Mouse (Mus musculus): ENCODE measurements around the gene Kcnq4. TPM values are rescaled to one million over a fixed set of nuclear protein-coding genes. Genes with fewer than 3 reads are reported as not detected.

Kcnq4 gene
- polyA plus RNA-seq, 3 experiments from 2014 or later: not detected

DNA sequence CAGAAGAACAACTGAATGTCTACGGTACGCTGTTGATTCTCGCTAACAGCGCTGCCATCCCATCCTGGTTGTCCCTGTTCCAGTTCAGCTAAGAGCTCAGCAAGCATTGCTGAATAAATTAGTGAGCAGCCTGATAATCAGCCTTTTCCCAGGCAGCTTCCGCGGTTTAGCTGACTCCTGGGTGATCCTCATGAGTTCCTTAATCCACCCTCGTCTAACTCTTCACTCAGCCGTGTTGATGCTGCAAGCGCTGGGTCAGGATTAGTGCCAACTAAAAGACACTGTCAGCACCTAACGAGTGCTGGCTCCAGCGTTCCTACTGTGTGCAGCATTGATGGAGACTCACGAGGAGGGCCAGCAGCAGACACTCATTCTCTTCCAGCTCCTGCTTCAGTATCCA is 77.4 kb downstream of the Kcnq4 start:
- no peak for ATAC-seq

DNA sequence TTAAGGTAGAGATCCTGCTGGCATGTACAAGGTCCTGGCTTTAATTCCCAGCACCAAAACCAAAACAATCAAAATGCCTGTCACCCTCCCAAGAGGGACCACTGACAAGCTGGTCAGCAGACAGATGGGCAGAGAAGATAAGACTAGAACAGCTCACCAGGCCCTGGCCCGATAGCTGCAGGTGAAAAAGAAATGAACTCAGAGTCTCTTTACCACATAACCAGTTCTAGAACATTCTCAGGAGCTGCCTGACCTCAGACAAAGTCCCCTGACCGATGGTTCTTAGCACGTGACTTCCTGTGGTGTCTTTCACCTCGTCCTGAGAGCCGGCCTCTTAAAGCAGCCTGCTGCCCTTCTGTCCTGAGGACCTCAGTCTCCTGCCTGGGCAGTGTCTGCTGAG is 78.8 kb downstream of the Kcnq4 start:
- no peak for ATAC-seq

GRCm38 (mm10) chr4:120668551-120668950 is 79.9 kb downstream of the Kcnq4 start:
- ATAC-seq: no peak

DNA sequence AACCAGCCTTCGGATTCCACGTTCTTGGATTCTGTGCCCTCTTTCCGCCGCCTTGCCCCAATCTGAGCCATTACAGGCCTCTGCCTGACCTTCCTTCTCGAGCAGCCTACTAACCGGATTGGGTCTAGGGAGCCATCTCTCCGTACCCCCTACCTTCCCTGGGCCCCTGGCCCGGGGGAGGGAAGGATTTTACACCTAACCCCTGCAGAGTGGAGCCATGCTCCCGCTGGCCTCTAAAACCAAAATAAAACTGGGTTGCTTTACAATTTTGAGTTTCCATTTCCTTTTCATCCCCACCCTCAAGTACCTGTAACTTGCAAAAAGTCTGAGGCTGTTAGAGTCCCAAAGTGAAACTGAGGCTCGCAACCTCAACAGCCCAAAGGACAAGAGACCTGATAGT is 80.9 kb downstream of the Kcnq4 start:
- ATAC-seq: no peak

- ATAC-seq: peak; percentile 50
Measured at GRCm38 (mm10) chr4:120667045-120667501, 81.3 kb downstream of the Kcnq4 start.

DNA sequence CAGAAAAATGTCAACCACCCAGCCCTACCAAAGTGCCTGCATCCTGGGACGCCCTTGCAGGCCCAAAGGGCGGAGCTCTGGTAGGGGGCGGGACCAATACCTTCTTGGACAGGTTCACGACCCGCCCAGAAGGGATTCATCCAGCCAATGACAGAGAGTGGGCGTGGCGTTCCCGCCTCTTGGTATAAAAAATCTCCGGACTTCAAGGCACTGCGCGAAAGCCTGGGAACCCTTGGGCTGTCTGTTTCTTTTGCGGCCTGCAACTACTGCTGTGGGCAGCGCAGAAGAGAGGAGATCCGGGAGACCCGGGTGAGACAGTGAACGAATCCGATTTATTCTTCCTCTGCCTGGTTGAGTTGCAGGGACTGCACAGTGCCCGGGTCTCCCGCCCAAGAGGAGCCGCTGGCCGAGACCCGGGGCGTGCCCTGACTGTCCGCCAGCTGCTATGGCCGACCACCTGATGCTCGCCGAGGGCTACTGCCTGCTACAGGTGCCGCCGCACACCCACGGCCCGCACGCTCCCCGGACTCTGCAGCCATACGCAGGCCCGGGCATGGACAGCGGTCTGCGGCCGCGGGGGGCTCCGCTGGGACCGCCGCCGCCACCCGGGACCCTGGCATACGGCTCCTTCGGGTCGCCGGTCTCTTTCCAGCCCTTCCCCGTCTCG is 81.9 kb downstream of the Kcnq4 start, which contains the start of gene Cited4:
Gene Cited4, plus strand, starts transcription at position 215 of the 667 bp plus-strand sequence.
- peak; percentile 92 for ATAC-seq

GRCm38 (mm10) chr4:120665782-120666181 is 82.6 kb downstream of the Kcnq4 start:
- ATAC-seq: no peak

- ATAC-seq: no peak
Measured at GRCm38 (mm10) chr4:120665144-120665700, 83.2 kb downstream of the Kcnq4 start.

DNA sequence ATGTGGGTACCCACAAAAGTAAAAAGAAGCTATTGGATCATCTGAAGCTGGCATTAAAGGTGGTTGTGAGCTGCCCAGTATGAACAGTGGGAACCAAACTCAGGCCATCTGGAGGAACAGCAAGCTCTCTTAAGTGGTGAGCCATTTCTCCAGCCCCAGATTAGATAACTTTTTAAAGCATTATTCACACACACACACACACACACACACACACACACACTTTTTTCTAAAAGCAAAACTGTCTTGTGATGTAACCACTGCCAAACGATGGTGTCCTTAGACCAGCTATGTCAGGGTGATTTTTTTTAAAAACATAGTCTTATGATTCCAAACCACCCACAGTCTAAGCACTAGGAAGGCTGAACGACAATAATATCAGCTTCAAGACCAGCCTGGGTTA is 83.8 kb downstream of the Kcnq4 start:
- no peak for ATAC-seq

DNA sequence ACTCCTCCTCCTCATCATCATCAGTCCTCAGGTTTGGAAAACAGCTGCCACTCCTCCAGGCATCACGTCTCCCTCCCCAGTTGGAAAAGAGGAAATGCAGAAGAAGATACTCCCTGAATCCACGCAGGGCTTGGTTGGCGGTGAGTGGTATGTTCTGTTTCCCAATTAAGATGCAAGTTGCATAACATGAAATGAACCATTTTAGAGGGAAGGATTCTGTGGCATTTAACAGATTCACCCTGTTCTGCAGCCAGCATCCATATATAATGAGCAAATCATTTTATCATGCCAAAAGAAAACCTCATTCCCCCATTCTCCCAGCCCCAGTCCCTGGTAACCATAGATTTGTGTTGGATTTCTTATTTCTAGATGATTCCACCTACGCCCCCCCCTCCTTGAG is 87.9 kb downstream of the Kcnq4 start:
- ATAC-seq: no peak

GRCm38 (mm10) chr4:120655898-120656297 is 92.5 kb downstream of the Kcnq4 start:
- no peak for ATAC-seq

DNA sequence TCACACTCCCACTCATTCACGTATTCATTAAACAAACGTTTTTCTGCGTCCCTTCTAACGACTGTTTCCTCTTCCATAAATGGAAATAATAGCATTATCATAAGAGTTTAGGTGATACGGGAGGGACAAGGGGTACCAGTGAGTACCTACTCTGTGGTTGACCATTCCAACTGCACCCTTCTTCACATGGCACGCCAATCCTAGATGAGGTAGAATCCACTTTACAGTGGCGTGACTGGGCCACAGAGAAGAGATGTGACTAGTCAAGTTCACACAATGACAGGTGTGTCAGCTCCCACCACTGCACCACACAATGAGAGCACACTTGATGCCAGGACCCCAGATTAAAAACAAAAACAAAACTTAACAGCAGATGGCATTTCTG is 98.2 kb downstream of the Kcnq4 start:
- ATAC-seq: no peak

GRCm38 (mm10) chr4:120649369-120650207 is 98.8 kb downstream of the Kcnq4 start:
- ATAC-seq: no peak

Other genes with a start within 250 kb of the Kcnq4 start
- gene Slfnl1, start 216.4 kb downstream of the Kcnq4 start, polyA plus RNA-seq (2017; shearing (Covaris generic)): not detected
- gene Ctps, start 178.3 kb downstream of the Kcnq4 start, polyA plus RNA-seq (2017; shearing (Covaris generic)): 10 to 100 TPM; 12.5 to 20.2 (median 18.8) TPM
- gene Gm8439, start 159.9 kb downstream of the Kcnq4 start, polyA plus RNA-seq (2017; shearing (Covaris generic)): not detected
- gene Cited4, start 82.0 kb downstream of the Kcnq4 start, polyA plus RNA-seq (2017; shearing (Covaris generic)): under 1 TPM in 1 of 3 experiments, not detected in 2; 0.46 TPM
- gene Nfyc, start 83.0 kb upstream of the Kcnq4 start, polyA plus RNA-seq (2017; shearing (Covaris generic)): 10 to 100 TPM; 56.4 to 70.1 (median 67.4) TPM
- gene Rims3, start 106.2 kb upstream of the Kcnq4 start, polyA plus RNA-seq (2017; shearing (Covaris generic)): 1 to 10 TPM in 2 of 3 experiments, under 1 TPM in 1; 0.58 to 1.1 (median 1.0) TPM
- 10 to 100 TPM; 28.4 to 30.8 (median 30.0) TPM for gene Exo5, start 176.4 kb upstream of the Kcnq4 start, polyA plus RNA-seq (2017; shearing (Covaris generic))
- 1 to 10 TPM; 1.2 to 2.4 (median 1.8) TPM for gene Zfp69, start 203.1 kb upstream of the Kcnq4 start, polyA plus RNA-seq (2017; shearing (Covaris generic))